Mouse (Mus musculus) megakaryocyte, embryonic 14.5 days (primary cell): ENCODE data around the gene Ccdc88c.

Source experiments
- FLI1 ChIP-seq: IDR thresholded peaks from 2 replicates; pipeline ENCODE4 v1.6.1; 2012; ENCODE audit warnings: low read length, inconsistent platforms, mixed read lengths
- GATA1 ChIP-seq: IDR thresholded peaks from 3 replicates; pipeline ENCODE4 v1.6.1; 2012; ENCODE audit warnings: mixed read lengths, low read length, inconsistent platforms, borderline replicate concordance

DNA sequence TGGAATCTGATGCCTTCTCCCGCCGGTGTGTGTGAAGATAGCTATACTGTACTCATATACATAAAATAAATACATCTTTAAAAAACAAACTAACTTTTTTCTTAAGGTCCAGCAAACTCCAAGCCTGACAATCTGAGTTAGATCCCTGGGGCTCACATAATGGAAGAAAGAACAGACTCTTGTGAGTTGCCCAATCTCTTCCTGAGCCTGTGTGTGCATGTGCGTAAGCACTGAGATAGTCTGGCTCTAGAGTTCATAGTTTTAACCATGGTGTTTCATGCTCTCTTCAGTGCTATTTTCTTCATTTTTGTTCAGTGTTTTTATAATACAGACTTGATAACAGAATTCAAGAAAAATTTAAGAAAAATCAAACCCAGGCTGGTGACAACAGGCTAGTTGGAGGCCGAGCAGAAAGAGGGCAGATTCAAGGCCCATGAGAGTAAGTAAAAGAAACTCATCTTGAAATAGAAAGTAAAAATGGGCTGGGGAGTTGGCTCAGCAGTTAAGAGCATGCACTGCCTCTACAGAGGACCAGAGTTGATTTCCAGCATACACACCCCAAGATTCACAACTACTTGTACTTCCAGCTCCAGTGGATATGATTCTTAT is 46.1 kb upstream of the Ccdc88c start:
- TF ChIP-seq GATA1, result no peak
- TF ChIP-seq FLI1, result no peak
